Mouse (Mus musculus): ENCODE results near the gene Chrm2.

Chrm2 gene

DNA sequence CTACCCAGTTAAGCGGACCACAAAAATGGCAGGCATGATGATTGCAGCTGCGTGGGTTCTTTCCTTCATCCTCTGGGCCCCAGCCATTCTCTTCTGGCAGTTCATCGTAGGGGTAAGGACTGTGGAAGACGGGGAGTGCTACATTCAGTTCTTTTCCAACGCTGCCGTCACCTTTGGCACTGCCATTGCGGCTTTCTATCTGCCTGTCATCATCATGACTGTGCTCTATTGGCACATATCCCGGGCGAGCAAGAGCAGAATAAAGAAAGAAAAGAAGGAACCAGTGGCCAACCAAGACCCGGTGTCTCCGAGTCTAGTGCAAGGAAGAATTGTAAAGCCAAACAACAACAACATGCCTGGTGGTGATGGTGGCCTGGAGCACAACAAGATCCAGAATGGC, 135.7 kb downstream of the Chrm2 start:
- DNase-seq = no peak

DNA sequence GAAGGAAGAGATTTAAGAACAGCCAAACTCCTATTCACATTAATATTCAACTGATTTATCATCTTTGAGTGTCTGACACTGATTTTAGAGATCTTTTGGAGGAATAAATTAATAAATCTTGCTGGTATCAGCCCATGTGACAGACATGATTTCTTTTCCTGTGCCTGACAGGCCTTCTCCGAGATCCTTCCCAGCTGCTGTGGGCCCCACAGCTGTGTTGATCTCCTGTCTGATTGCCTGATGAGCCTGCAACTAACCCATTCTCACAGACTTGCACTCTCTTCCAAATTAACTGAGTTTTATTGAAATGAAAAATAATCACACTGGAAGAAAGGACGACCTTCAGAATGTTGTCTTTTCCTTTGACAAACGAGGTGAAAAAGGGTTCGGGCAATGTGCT, 140.6 kb downstream of the Chrm2 start:
- no peak for DNase-seq

DNA sequence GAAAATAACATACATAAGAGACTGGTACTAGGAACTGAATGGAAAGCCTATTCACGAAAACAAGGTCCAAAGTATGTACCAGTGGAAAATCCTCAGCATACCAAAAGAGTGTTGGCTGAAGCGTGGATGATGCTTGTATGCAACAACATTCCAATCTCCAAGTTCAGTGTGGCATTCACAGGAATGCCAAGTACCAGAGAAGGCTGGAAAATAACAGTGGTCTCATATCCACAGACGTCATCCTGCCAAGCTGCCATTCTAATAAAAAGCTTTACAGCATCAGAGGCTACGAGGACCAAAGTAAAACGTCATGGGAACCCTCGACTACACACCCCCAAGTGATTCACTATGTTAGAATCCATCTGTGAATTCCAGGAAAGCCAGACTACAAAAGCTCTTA, 153.4 kb downstream of the Chrm2 start:
- no peak for DNase-seq

DNA sequence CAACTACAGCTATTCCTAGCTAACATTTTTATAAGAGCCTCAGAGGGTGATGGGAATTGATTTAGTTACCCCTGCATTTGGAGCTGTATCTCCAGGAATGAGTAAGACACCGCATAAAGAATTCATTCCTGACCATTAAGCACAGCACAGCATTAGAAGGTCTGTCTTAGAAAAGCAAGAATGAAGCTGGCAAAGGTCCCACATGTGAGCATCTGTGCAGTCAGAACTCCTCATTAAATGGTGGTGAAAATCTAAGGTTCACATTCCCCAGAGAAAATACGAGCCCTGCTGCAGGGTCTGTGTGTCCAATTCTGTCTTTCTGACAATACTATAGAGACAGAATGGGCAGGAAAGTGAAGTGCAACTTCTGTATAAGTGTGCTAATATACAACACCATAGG, 179.0 kb downstream of the Chrm2 start:
- no peak for DNase-seq

Measured in kidney, adult 8-10 months (tissue).